Mouse (Mus musculus) forebrain, embryonic 14.5 days (tissue): ENCODE data around the gene Palm. TPM values are rescaled to one million over a fixed set of nuclear protein-coding genes. Genes with fewer than 3 reads are reported as not detected.

Experiments
- ATAC-seq: fragments of 200-750 bp; cut with Nextera tagmentation; 2 replicates; pipeline ENCODE4 v1.8.0; 2017; ENCODE audit warnings: mild to moderate bottlenecking, moderate library complexity
- DNase-seq: peaks from one replicate; pipeline ENCODE4 v3.0.0-alpha.2; 2015; ENCODE audit warnings: low spot score
- H3K27ac ChIP-seq: fragments of 300-500 bp; sonication (generic); 2 replicates; pipeline ENCODE4 v1.5.1; 2014; ENCODE audit warnings: low read depth, mild to moderate bottlenecking, control low read depth, low read length, moderate library complexity
- H3K27me3 ChIP-seq: fragments of 300-500 bp; sonication (generic); replicated peaks from 2 replicates; pipeline ENCODE4 v1.6.1; 2014; ENCODE audit warnings: low read length, control low read depth, mixed read lengths; ENCODE audit not compliant: control insufficient read depth, insufficient read depth
- H3K36me3 ChIP-seq: fragments of 300-500 bp; sonication (generic); 2 replicates; pipeline ENCODE4 v1.6.1; 2014; ENCODE audit warnings: low read length, control low read depth; ENCODE audit not compliant: control insufficient read depth, insufficient read depth
- H3K4me1 ChIP-seq: fragments of 300-500 bp; sonication (generic); 2 replicates; pipeline ENCODE4 v1.6.1; 2014; ENCODE audit warnings: antibody characterized with exemption, low read length, control low read depth; ENCODE audit not compliant: control insufficient read depth, insufficient read depth
- H3K4me2 ChIP-seq: fragments of 300-500 bp; sonication (generic); 2 replicates; pipeline ENCODE4 v1.6.1; 2014; ENCODE audit warnings: mild to moderate bottlenecking, control low read depth, low read length
- H3K4me3 ChIP-seq: fragments of 300-500 bp; sonication (generic); 2 replicates; pipeline ENCODE4 v1.5.1; 2014; ENCODE audit warnings: low read depth, low read length, control low read depth
- H3K9ac ChIP-seq: fragments of 300-500 bp; sonication (generic); 2 replicates; pipeline ENCODE4 v1.6.1; 2014; ENCODE audit warnings: mild to moderate bottlenecking, low read length, control low read depth, moderate library complexity
- H3K9me3 ChIP-seq: fragments of 300-500 bp; sonication (generic); replicated peaks from 2 replicates; pipeline ENCODE4 v1.6.1; 2016; ENCODE audit warnings: low read length, control low read depth, mixed read lengths; ENCODE audit not compliant: control insufficient read depth
- WGBS: fragments of 180-500 bp; shearing (Covaris S2); extraction: QIAGEN DNeasy Blood & Tissue Kit; methylation state at CpG from one replicate; pipeline ENCODE4 v1.1.7; 2014; 5-methylcytosine and 5-hydroxymethylcytosine counted together
- polyA plus RNA-seq: library from polyadenylated mRNA; unstranded; fragments of >200 nt; fragmentation: Nextera tagmentation; extraction: Ambion mirVana; gene quantifications from 2 replicates; pipeline ENCODE4 v1.2.1, GENCODE M21; 2014

Gene Palm
- polyA plus RNA-seq, 1 experiment from 2014 or later, result 182 TPM

- peak overlapping the region; percentile 94 for H3K9ac ChIP-seq
- no peak for ATAC-seq
- H3K4me1 ChIP-seq, result peaks cover 43% of the 10 kb centered on the region
- H3K9me3 ChIP-seq, result no peaks in the 10 kb centered on the region
- no peaks in the 10 kb centered on the region for H3K27me3 ChIP-seq
- 58% methylated on average over 7 of the region's 7 CpGs for WGBS
- peaks cover 52% of the 10 kb centered on the region for H3K36me3 ChIP-seq
- H3K4me3 ChIP-seq, result peak overlapping the region; percentile 97
- H3K27ac ChIP-seq, result peak overlapping the region; percentile 33; the same call in 1 of the 2 replicates
- no peak for DNase-seq
- H3K4me2 ChIP-seq, result peak overlapping the region; percentile 82
Observed at GRCm38 (mm10) chr10:79856704-79857451, 63.5 kb downstream of the Palm start.

GRCm38 (mm10) chr10:79857452-79857811, 64.1 kb downstream of the Palm start:
- H3K4me2 ChIP-seq, result peak overlapping the region; percentile 82
- H3K9me3 ChIP-seq, result no peaks in the 10 kb centered on the region
- H3K27ac ChIP-seq, result peak overlapping the region; percentile 70; the same call in 1 of the 2 replicates
- 12% methylated on average over 4 of the region's 4 CpGs for WGBS
- H3K9ac ChIP-seq, result peak overlapping the region; percentile 94
- H3K36me3 ChIP-seq, result peaks cover 58% of the 10 kb centered on the region
- DNase-seq, result peak; percentile 68
- peak overlapping the region; percentile 97 for H3K4me3 ChIP-seq
- peaks cover 38% of the 10 kb centered on the region for H3K4me1 ChIP-seq
- no peak for ATAC-seq
- H3K27me3 ChIP-seq, result no peaks in the 10 kb centered on the region

GRCm38 (mm10) chr10:79857894-79858293, 64.5 kb downstream of the Palm start:
- Histone ChIP-seq H3K9me3 (no peaks in the 10 kb centered on the region), H3K36me3 (peaks cover 62% of the 10 kb centered on the region), H3K27me3 (no peaks in the 10 kb centered on the region), H3K9ac (peak overlapping the region; percentile 94), H3K4me2 (peak overlapping the region; percentile 82), H3K4me1 (peaks cover 33% of the 10 kb centered on the region), H3K4me3 (peak overlapping the region; percentile 97), H3K27ac (peak overlapping the region; percentile 70; the same call in 1 of the 2 replicates)
- WGBS, result 70% methylated on average over 2 of the region's 2 CpGs
- DNase-seq (no peak), ATAC-seq (no peak)

GRCm38 (mm10) chr10:79858416-79859074, 65.2 kb downstream of the Palm start:
- 38% methylated on average over 17 of the region's 17 CpGs for WGBS
- Histone ChIP-seq H3K27ac (peak overlapping the region; percentile 70), H3K36me3 (peaks cover 69% of the 10 kb centered on the region), H3K27me3 (no peaks in the 10 kb centered on the region), H3K4me2 (peak overlapping the region; percentile 82), H3K9ac (peak overlapping the region; percentile 94), H3K9me3 (no peaks in the 10 kb centered on the region), H3K4me1 (peaks cover 30% of the 10 kb centered on the region), H3K4me3 (peak overlapping the region; percentile 97; the same call in 1 of the 2 replicates)
- ATAC-seq (peak; percentile 32), DNase-seq (peak; percentile 92)

- Histone ChIP-seq H3K27me3 (no peaks in the 10 kb centered on the region), H3K4me2 (no peak overlapping the region)
- WGBS, result 84% methylated on average over 11 of the region's 11 CpGs
Observed at GRCm38 (mm10) chr10:79859116-79859515, 65.7 kb downstream of the Palm start.

GRCm38 (mm10) chr10:79860079-79860911, 66.9 kb downstream of the Palm start:
- H3K4me2 ChIP-seq, result no peak overlapping the region
- H3K27me3 ChIP-seq, result no peaks in the 10 kb centered on the region
- H3K4me3 ChIP-seq, result no peak overlapping the region
- H3K36me3 ChIP-seq, result peaks cover 83% of the 10 kb centered on the region
- WGBS, result 93% methylated on average over 26 of the region's 26 CpGs
- H3K9me3 ChIP-seq, result no peaks in the 10 kb centered on the region
- H3K4me1 ChIP-seq, result peaks cover 30% of the 10 kb centered on the region
- DNase-seq, result no peak
- ATAC-seq, result no peak
- H3K27ac ChIP-seq, result no peak overlapping the region
- H3K9ac ChIP-seq, result no peak overlapping the region

More at GRCm38 (mm10) chr10:79859116-79859515, 65.7 kb downstream of the Palm start:
- H3K27ac ChIP-seq, result peak overlapping the region; percentile 48; the same call in 1 of the 2 replicates
- H3K9ac ChIP-seq, result no peak overlapping the region
- no peak overlapping the region for H3K4me3 ChIP-seq
- peaks cover 71% of the 10 kb centered on the region for H3K36me3 ChIP-seq
- H3K9me3 ChIP-seq, result no peaks in the 10 kb centered on the region
- no peak for DNase-seq
- no peak for ATAC-seq
- H3K4me1 ChIP-seq, result peaks cover 30% of the 10 kb centered on the region

- H3K27me3 ChIP-seq, result no peaks in the 10 kb centered on the region
- ATAC-seq, result no peak
- no peak overlapping the region for H3K4me2 ChIP-seq
- no peak overlapping the region for H3K27ac ChIP-seq
- H3K9ac ChIP-seq, result no peak overlapping the region
- no peaks in the 10 kb centered on the region for H3K9me3 ChIP-seq
- peaks cover 93% of the 10 kb centered on the region for H3K36me3 ChIP-seq
- 84% methylated on average over 25 of the region's 25 CpGs for whole genome bisulfite sequencing
- no peak for DNase-seq
- H3K4me1 ChIP-seq, result peaks cover 28% of the 10 kb centered on the region
- H3K4me3 ChIP-seq, result no peak overlapping the region
Observed at GRCm38 (mm10) chr10:79861230-79862048, 68.1 kb downstream of the Palm start.
